Mouse (Mus musculus) intestine, postnatal 0 days (tissue): ENCODE measurements around the gene Elovl6. TPM values are rescaled to one million over a fixed set of nuclear protein-coding genes. Genes with fewer than 3 reads are reported as not detected.

Experiments used
- ATAC-seq: fragments of 200-750 bp; cut with Nextera tagmentation; 2 replicates; pipeline ENCODE4 v1.8.0; 2017; ENCODE audit warnings: mild to moderate bottlenecking, moderate TSS enrichment, moderate library complexity
- H3K27ac ChIP-seq: fragments of 300-500 bp; sonication (generic); 2 replicates; pipeline ENCODE4 v1.5.1; 2014; ENCODE audit warnings: mild to moderate bottlenecking, low read depth, low read length, moderate library complexity
- H3K27me3 ChIP-seq: fragments of 300-500 bp; sonication (generic); replicated peaks from 2 replicates; pipeline ENCODE4 v1.6.1; 2014; ENCODE audit warnings: low read length, mixed read lengths; ENCODE audit not compliant: control insufficient read depth, insufficient read depth
- H3K36me3 ChIP-seq: fragments of 300-500 bp; sonication (generic); 2 replicates; pipeline ENCODE4 v1.6.1; 2014; ENCODE audit warnings: mild to moderate bottlenecking, moderate library complexity; ENCODE audit not compliant: control insufficient read depth, insufficient read depth
- H3K4me1 ChIP-seq: fragments of 300-500 bp; sonication (generic); replicated peaks from 2 replicates; pipeline ENCODE4 v1.6.1; 2014; ENCODE audit warnings: antibody characterized with exemption, low read length, mixed read lengths; ENCODE audit not compliant: control insufficient read depth, insufficient read depth
- H3K4me2 ChIP-seq: fragments of 300-500 bp; sonication (generic); replicated peaks from 2 replicates; pipeline ENCODE4 v1.6.1; 2014; ENCODE audit warnings: low read depth, mild to moderate bottlenecking, moderate library complexity
- H3K4me3 ChIP-seq: fragments of 300-500 bp; sonication (generic); 2 replicates; pipeline ENCODE4 v1.5.1; 2014; ENCODE audit warnings: low read depth, low read length
- H3K9ac ChIP-seq: fragments of 300-500 bp; sonication (generic); 2 replicates; pipeline ENCODE4 v1.6.1; 2014; ENCODE audit warnings: mild to moderate bottlenecking, low read depth, low read length
- H3K9me3 ChIP-seq: fragments of 300-500 bp; sonication (generic); 2 replicates; pipeline ENCODE4 v1.6.1; 2016; ENCODE audit warnings: mixed run types; ENCODE audit not compliant: control insufficient read depth
- CTCF ChIP-seq: sonication (generic); IDR thresholded peaks from 2 replicates; pipeline ENCODE4 v1.5.1; 2016; ENCODE audit warnings: low read depth, mild to moderate bottlenecking, control low read depth, antibody characterized with exemption, moderate library complexity
- WGBS: fragments of 180-500 bp; shearing (Covaris S2); extraction: QIAGEN DNeasy Blood & Tissue Kit; methylation state at CpG from one replicate; pipeline ENCODE4 v1.1.7; 2014; 5-methylcytosine and 5-hydroxymethylcytosine counted together
- polyA plus RNA-seq: library from polyadenylated mRNA; unstranded; fragments of >200 nt; fragmentation: Nextera tagmentation; extraction: Ambion mirVana; gene quantifications from 2 replicates; pipeline ENCODE4 v1.2.1, GENCODE M21; 2015

Gene Elovl6
- polyA plus RNA-seq, 1 experiment from 2014 or later, result 34.5 TPM

DNA sequence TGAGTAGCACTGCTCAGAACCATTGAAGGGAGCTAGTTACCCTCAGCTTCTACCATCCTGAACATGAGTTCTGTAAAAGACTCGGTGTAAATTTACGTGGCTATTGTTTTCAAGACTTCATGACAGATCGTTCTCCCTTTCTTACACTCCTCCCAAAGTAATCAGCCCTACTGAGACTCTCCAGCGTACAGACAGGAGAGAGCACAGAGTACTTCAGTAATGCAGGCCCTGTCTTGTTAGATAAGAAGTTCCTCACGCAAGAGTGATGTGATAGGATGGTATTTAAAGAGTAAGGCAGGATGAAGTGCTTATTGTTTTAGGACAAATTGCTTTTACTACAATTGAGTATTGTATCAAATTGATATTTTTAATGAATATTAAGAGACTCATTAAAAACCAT is 99.7 kb downstream of the Elovl6 start:
- Histone ChIP-seq H3K27ac (no peak overlapping the region), H3K4me2 (no peak overlapping the region), H3K9ac (no peak overlapping the region), H3K36me3 (peaks cover 15% of the 10 kb centered on the region; the same call in 1 of the 2 replicates), H3K4me3 (no peak overlapping the region), H3K27me3 (no peaks in the 10 kb centered on the region), H3K4me1 (no peaks in the 10 kb centered on the region), H3K9me3 (no peaks in the 10 kb centered on the region)
- TF ChIP-seq CTCF, result no peak
- WGBS, result 87% methylated on average over 5 of the region's 5 CpGs
- no peak for ATAC-seq

DNA sequence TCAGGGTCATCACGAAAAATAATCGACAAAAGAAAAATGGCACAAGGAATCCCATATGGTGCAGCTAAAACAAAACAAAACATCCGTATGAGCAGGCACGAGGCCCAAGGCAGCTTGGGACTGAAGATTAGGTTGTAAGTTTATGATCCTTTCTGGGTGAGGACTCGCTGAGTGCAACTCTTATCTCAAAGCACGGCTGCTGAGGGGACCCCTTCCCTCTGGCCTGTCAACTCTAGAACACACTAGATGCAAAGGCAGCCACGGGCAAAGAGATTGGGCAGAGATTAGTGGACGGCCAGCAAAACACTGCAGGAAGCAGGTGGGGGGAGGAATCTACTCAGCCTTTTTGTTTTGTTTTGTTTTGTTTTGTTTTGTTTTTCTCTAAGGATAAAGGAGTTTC is 101.4 kb downstream of the Elovl6 start:
- H3K36me3 ChIP-seq, result peaks cover 15% of the 10 kb centered on the region
- H3K4me2 ChIP-seq, result no peak overlapping the region
- no peak overlapping the region for H3K27ac ChIP-seq
- no peaks in the 10 kb centered on the region for H3K9me3 ChIP-seq
- no peak overlapping the region for H3K9ac ChIP-seq
- H3K27me3 ChIP-seq, result no peaks in the 10 kb centered on the region
- H3K4me3 ChIP-seq, result no peak overlapping the region
- no peaks in the 10 kb centered on the region for H3K4me1 ChIP-seq
- WGBS, result 38% methylated on average over 8 of the region's 8 CpGs
- TF ChIP-seq CTCF, result no peak
- ATAC-seq, result no peak

DNA sequence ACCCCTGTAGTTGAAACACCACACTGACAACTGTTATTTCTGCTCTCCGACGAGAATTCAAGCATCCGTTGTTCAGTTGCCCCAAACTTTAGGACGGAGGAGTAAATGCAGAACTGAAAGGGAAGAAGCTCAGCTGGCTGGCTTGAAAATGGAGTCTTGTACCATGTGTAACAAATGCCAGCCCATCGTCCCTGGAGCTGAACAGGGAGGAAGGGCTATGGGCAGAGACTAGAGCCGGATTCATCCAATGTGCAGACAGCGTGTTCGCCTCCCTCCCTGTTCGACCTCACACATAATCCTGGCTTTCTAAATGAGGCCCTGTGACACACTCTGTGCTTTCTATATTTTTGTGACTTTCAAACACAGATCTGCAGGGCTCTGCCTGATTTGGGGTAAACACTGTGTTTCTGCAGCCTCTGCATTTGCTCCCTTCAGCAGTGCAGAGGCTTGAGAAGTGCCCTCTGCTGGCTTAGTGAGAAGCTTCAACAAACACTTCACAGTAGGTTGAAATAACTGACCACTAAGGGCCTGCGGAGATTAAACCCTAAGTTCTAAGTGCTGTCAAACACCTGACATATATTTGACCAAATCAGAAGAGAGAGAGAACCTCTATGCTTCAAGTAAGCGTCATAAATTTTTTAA is 102.2 kb downstream of the Elovl6 start:
- Histone ChIP-seq H3K36me3 (peaks cover 15% of the 10 kb centered on the region), H3K4me1 (no peaks in the 10 kb centered on the region), H3K4me2 (no peak overlapping the region), H3K27ac (no peak overlapping the region), H3K9me3 (no peaks in the 10 kb centered on the region), H3K27me3 (no peaks in the 10 kb centered on the region), H3K9ac (no peak overlapping the region), H3K4me3 (no peak overlapping the region)
- TF ChIP-seq CTCF, result peak; percentile 78
- WGBS, result 72% methylated on average over 11 of the region's 11 CpGs
- ATAC-seq, result no peak

DNA sequence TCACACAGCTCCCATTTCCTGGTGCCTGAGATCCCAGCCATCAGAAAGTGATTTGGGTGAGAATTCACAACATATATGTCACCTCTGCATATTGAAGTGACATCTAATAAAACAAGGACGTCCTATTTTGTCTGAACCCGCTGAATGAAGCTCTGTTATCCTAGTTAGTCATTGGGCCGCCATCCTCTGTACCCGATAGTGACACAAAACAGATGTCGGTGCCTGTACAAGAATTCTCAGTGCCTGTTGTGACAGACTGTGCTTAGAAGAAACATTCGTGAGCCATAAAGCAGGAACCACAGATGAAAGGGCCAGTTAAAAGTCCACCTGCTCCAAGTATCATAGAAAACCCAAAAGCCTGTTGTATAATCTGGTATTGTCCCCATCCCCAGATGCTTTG is 105.3 kb downstream of the Elovl6 start:
- no peak overlapping the region for H3K9ac ChIP-seq
- no peak for ATAC-seq
- no peak overlapping the region for H3K4me3 ChIP-seq
- TF ChIP-seq CTCF, result no peak
- WGBS, result 82% methylated on average over 6 of the region's 6 CpGs
- H3K4me2 ChIP-seq, result no peak overlapping the region
- H3K27ac ChIP-seq, result no peak overlapping the region
- H3K36me3 ChIP-seq, result peaks cover 12% of the 10 kb centered on the region
- H3K27me3 ChIP-seq, result no peaks in the 10 kb centered on the region
- no peaks in the 10 kb centered on the region for H3K4me1 ChIP-seq
- H3K9me3 ChIP-seq, result no peaks in the 10 kb centered on the region

DNA sequence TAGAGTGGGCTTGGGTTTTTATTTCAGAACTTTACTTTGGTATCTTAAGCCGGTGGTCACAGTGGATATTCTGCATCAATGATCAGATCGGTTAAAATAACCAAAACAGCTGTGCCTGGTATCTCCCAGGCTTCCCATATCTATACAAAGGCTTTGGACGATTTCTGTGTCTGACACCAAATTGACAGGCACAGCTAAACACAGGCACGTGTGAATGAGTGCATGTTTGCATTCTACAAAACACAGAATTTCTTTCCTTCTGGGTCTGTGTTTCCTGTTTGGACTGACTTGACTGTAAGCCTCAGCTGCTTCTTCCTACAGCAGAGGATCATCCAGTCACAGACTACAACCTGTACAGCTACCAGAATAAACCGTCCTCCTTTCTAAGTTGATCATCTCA is 107.5 kb downstream of the Elovl6 start:
- H3K4me3 ChIP-seq, result no peak overlapping the region
- H3K36me3 ChIP-seq, result no peaks in the 10 kb centered on the region; the same call in 1 of the 2 replicates
- H3K4me2 ChIP-seq, result no peak overlapping the region
- WGBS, result 53% methylated on average over 5 of the region's 5 CpGs
- no peaks in the 10 kb centered on the region for H3K9me3 ChIP-seq
- H3K27me3 ChIP-seq, result no peaks in the 10 kb centered on the region
- TF ChIP-seq CTCF, result no peak
- ATAC-seq, result no peak
- H3K27ac ChIP-seq, result no peak overlapping the region
- no peaks in the 10 kb centered on the region for H3K4me1 ChIP-seq
- no peak overlapping the region for H3K9ac ChIP-seq

DNA sequence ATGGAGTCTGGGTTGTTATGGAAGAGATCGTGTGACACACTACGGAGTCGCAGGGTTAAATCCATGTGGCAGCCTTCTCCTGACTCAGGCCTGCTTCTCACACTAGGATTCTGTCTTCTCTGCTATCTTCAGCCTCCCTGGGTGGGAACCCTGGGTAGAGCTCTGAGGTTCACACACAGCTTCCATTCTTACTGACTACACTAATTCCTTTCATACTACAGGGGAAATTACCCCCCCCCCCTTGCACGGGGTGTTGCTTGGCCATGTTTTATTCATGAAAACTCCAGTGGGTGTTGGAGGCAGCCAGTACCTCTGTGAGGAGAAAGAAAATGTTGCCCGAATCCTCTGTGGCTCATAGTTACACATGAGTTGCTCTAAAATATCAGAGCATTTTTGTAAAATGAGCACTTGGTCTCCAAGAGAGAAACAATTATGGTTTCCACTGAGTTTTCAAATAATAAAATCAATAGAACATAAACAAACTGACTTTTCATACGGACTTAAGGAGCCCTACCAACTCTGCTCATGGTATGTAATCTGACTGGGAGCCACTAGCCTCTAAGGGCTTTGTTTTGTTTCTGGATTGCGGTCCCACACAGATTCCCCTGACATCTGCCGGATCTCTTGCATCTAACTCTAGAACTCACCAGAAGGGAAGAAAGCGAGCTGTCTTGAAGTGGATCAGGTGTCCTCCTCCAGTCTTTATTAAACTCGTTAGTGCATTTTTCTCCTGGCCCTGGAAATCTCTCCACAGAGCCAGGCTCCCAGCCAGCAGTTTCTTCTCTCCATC is 108.3 kb downstream of the Elovl6 start:
- no peak for ATAC-seq
- no peaks in the 10 kb centered on the region; the same call in 1 of the 2 replicates for H3K36me3 ChIP-seq
- H3K9me3 ChIP-seq, result no peaks in the 10 kb centered on the region
- no peaks in the 10 kb centered on the region for H3K27me3 ChIP-seq
- H3K4me2 ChIP-seq, result no peak overlapping the region
- H3K27ac ChIP-seq, result no peak overlapping the region
- H3K9ac ChIP-seq, result no peak overlapping the region
- WGBS, result 64% methylated on average over 10 of the region's 10 CpGs
- no peak overlapping the region for H3K4me3 ChIP-seq
- TF ChIP-seq CTCF, result no peak
- H3K4me1 ChIP-seq, result no peaks in the 10 kb centered on the region
